Mouse (Mus musculus): ENCODE data around the gene Garnl3. TPM values are rescaled to one million over a fixed set of nuclear protein-coding genes. Genes with fewer than 3 reads are reported as not detected.

The Garnl3 gene
- total and polyA plus RNA-seq, 2 experiments from 2014 or later: 4.0 to 6.1 TPM

DNA sequence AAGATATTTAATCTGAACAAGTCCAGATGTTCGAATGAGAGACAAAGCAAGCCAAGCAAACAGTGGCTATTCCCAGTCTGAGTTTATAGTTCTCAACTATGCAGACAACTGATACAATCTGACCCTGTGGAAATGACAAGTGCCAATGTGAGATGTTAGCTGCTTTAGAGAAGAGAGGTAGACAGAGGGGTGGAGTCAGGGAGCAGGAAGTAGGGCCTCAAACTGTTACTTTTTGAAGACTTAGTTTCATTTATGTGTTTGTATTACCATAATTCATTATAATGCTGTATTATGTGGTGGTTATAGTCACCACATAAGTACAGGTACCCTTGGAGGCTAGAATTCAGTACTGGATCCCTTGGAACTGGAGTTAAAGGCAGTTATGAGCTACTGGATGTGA lies 96.2 kb downstream of the Garnl3 start:
- TF ChIP-seq EP300 (IDR thresholded peaks at IDR 0.05; ENCODE audit: low read depth) (no peak), CTCF (IDR thresholded peaks at IDR 0.05; ENCODE audit: low read depth) (no peak)

DNA sequence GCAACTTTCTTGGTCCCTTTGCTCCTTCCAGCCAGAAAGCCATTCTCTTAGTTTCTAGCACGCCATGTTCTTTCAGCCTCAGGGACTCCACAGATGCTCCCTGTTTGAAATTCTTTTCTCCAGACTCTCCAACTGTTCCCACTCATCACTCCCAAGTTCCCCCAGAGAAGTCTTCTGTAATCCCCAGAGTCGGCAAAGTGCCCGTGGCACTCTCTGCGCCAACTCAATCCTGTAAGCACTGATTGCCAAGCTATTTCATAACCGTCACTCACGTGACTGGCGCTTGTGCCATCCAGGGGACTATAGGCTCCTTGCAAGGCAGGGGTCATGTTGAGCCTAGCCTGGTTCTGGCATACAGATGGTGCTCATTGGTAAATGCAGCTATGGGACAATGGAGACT lies 98.2 kb downstream of the Garnl3 start:
- Histone ChIP-seq H3K27ac (ENCODE audit: low read depth) (no peak overlapping the region), H3K36me3 (replicated peaks; ENCODE audit: control insufficient read depth, insufficient read depth, low read length) (no peaks in the 10 kb centered on the region; the same call in 1 of the 2 replicates), H3K4me1 (ENCODE audit: control insufficient read depth, insufficient read depth) (no peaks in the 10 kb centered on the region), H3K4me3 (ENCODE audit: low read depth, low read length) (no peak overlapping the region), H3K9ac (replicated peaks; ENCODE audit: low read depth, low read length) (no peak overlapping the region), H3K27me3 (ENCODE audit: control insufficient read depth, insufficient read depth, low read length) (no peaks in the 10 kb centered on the region), H3K9me3 (replicated peaks; ENCODE audit: control insufficient read depth, low read length) (no peaks in the 10 kb centered on the region), H3K4me2 (ENCODE audit: low read depth, low read length) (no peak overlapping the region)
- no peak for ATAC-seq (ENCODE audit: insufficient read depth, low read depth)
- no peak for TF ChIP-seq EP300 (IDR thresholded peaks at IDR 0.05; ENCODE audit: low read depth)
- no peak for TF ChIP-seq CTCF (IDR thresholded peaks at IDR 0.05; ENCODE audit: low read depth)
- DNase-seq (ENCODE audit: low spot score): no peak
- 91% methylated on average over 7 of the region's 7 CpGs for WGBS

More for the DNA sequence above, 96.2 kb downstream of the Garnl3 start:
- Histone ChIP-seq H3K9ac (replicated peaks; ENCODE audit: low read depth, low read length) (no peak overlapping the region), H3K27me3 (ENCODE audit: control insufficient read depth, insufficient read depth, low read length) (no peaks in the 10 kb centered on the region), H3K9me3 (replicated peaks; ENCODE audit: control insufficient read depth, low read length) (no peaks in the 10 kb centered on the region), H3K4me3 (ENCODE audit: low read depth, low read length) (no peak overlapping the region), H3K4me1 (ENCODE audit: control insufficient read depth, insufficient read depth) (no peaks in the 10 kb centered on the region), H3K36me3 (replicated peaks; ENCODE audit: control insufficient read depth, insufficient read depth, low read length) (no peaks in the 10 kb centered on the region; the same call in 1 of the 2 replicates), H3K4me2 (ENCODE audit: low read depth, low read length) (no peak overlapping the region), H3K27ac (ENCODE audit: low read depth) (no peak overlapping the region; the same call in 1 of the 2 replicates)
- ATAC-seq (ENCODE audit: insufficient read depth, low read depth) (no peak), DNase-seq (ENCODE audit: low spot score) (no peak)
- 45% methylated on average over 1 of the region's 1 CpGs for WGBS

DNA sequence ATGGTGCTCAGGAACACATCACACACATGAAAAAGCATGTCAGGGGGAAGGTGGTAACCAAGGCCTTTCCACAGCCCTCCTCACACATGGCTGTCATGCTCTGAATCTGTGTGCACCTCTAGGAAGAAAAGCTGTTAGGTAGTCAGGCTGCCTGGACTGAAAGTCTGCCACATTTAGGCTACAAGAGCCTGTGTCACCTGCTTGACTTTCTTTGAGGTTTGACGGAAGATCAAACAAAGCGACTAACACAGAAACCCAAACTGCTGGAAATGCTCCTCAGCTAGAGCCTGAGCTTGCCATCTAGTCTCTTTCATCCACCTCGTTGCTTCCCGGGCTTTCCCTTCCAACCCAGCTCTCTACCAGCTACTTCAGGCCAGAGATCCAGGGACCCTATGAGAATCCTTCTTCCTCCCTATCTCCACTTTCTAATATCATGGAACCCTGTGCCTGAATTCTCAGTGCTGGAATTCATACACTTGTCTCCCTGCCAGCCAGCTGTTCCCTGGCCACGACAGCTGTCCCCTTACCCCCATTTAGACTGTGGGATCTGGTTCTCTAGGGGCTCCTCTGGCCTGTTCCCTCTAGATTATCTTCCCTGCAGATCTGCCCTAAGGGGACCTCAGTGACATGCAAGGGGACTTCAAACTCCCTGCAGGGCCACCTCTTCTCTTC lies 98.9 kb downstream of the Garnl3 start:
- ATAC-seq (ENCODE audit: insufficient read depth, low read depth): no peak
- TF ChIP-seq EP300 (IDR thresholded peaks at IDR 0.05; ENCODE audit: low read depth) (no peak), CTCF (IDR thresholded peaks at IDR 0.05; ENCODE audit: low read depth) (no peak)
- DNase-seq (ENCODE audit: low spot score): no peak
- Histone ChIP-seq H3K36me3 (replicated peaks; ENCODE audit: control insufficient read depth, insufficient read depth, low read length) (no peaks in the 10 kb centered on the region; the same call in 1 of the 2 replicates), H3K9ac (replicated peaks; ENCODE audit: low read depth, low read length) (no peak overlapping the region), H3K27ac (ENCODE audit: low read depth) (no peak overlapping the region; the same call in 1 of the 2 replicates), H3K9me3 (replicated peaks; ENCODE audit: control insufficient read depth, low read length) (no peaks in the 10 kb centered on the region), H3K4me1 (ENCODE audit: control insufficient read depth, insufficient read depth) (no peaks in the 10 kb centered on the region), H3K27me3 (ENCODE audit: control insufficient read depth, insufficient read depth, low read length) (no peaks in the 10 kb centered on the region), H3K4me2 (ENCODE audit: low read depth, low read length) (no peak overlapping the region; the same call in 1 of the 2 replicates), H3K4me3 (ENCODE audit: low read depth, low read length) (no peak overlapping the region)
- WGBS: 71% methylated on average over 5 of the region's 5 CpGs

- Histone ChIP-seq H3K4me2 (ENCODE audit: low read depth, low read length) (no peak overlapping the region), H3K36me3 (replicated peaks; ENCODE audit: control insufficient read depth, insufficient read depth, low read length) (no peaks in the 10 kb centered on the region), H3K9me3 (replicated peaks; ENCODE audit: control insufficient read depth, low read length) (no peaks in the 10 kb centered on the region), H3K4me1 (ENCODE audit: control insufficient read depth, insufficient read depth) (no peaks in the 10 kb centered on the region), H3K27me3 (ENCODE audit: control insufficient read depth, insufficient read depth, low read length) (no peaks in the 10 kb centered on the region), H3K4me3 (ENCODE audit: low read depth, low read length) (no peak overlapping the region), H3K27ac (ENCODE audit: low read depth) (no peak overlapping the region), H3K9ac (replicated peaks; ENCODE audit: low read depth, low read length) (no peak overlapping the region)
- TF ChIP-seq EP300 (IDR thresholded peaks at IDR 0.05; ENCODE audit: low read depth) (no peak), CTCF (IDR thresholded peaks at IDR 0.05; ENCODE audit: low read depth) (no peak)
- DNase-seq (ENCODE audit: low spot score) (peak; percentile 34), ATAC-seq (ENCODE audit: insufficient read depth, low read depth) (peak; percentile 64)
- 55% methylated on average over 4 of the region's 4 CpGs for WGBS
These were observed 106.4 kb downstream of the Garnl3 start for GRCm38 (mm10) chr2:33025040-33025439.

DNA sequence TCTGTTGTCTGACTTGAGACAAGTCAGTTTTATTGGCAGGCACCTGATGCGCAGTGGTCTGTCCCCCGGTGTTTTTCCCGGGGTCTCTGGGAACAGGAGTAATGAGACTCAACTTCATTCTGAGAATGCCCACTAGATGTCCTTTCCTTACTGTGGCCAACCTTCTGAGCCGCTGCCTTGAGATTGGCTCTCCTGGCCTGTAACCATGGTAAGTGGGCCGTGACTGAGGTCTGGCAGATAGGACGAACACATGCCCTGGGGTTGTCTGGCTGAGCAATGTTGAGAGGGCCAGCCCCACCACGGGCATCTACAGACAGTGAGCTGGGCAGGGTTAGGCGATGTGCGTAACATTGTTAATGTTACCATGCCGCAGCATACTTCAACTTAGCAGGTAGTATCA lies 106.9 kb downstream of the Garnl3 start:
- no peaks in the 10 kb centered on the region for H3K4me1 ChIP-seq (ENCODE audit: control insufficient read depth, insufficient read depth)
- peak; percentile 76 for ATAC-seq (ENCODE audit: insufficient read depth, low read depth)
- H3K27ac ChIP-seq (ENCODE audit: low read depth): no peak overlapping the region
- DNase-seq (ENCODE audit: low spot score): peak; percentile 21
- H3K4me2 ChIP-seq (ENCODE audit: low read depth, low read length): no peak overlapping the region
- TF ChIP-seq EP300 (IDR thresholded peaks at IDR 0.05; ENCODE audit: low read depth) (no peak), CTCF (IDR thresholded peaks at IDR 0.05; ENCODE audit: low read depth) (peak; percentile 49)
- WGBS: 59% methylated on average over 10 of the region's 10 CpGs
- no peaks in the 10 kb centered on the region for H3K9me3 ChIP-seq (replicated peaks; ENCODE audit: control insufficient read depth, low read length)
- no peak overlapping the region for H3K4me3 ChIP-seq (ENCODE audit: low read depth, low read length)
- H3K27me3 ChIP-seq (ENCODE audit: control insufficient read depth, insufficient read depth, low read length): no peaks in the 10 kb centered on the region
- H3K36me3 ChIP-seq (replicated peaks; ENCODE audit: control insufficient read depth, insufficient read depth, low read length): no peaks in the 10 kb centered on the region
- no peak overlapping the region for H3K9ac ChIP-seq (replicated peaks; ENCODE audit: low read depth, low read length)

DNA sequence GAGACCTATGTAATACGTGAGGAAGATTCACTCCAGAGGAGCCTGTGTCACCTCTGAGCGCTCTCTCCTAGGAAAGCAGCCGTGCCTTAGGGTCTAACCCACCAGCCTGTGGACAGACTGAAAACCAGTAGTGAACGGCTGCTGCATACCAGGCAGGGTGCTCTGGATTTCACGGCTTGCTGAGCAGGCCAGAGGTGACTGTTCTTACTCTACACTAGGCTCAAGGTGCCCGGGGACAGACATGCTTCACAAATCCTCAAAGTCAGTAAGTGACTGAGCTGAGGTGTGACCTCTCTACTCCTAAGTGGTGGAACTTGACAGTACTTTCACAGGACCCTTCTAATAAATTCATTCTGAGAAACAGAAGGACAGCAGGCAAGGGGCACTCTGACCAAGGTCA lies 108.6 kb downstream of the Garnl3 start:
- DNase-seq (ENCODE audit: low spot score) (no peak), ATAC-seq (ENCODE audit: insufficient read depth, low read depth) (no peak)
- H3K4me2 ChIP-seq (ENCODE audit: low read depth, low read length): no peak overlapping the region
- no peaks in the 10 kb centered on the region for H3K36me3 ChIP-seq (replicated peaks; ENCODE audit: control insufficient read depth, insufficient read depth, low read length)
- H3K27me3 ChIP-seq (ENCODE audit: control insufficient read depth, insufficient read depth, low read length): no peaks in the 10 kb centered on the region
- TF ChIP-seq CTCF (IDR thresholded peaks at IDR 0.05; ENCODE audit: low read depth) (no peak), EP300 (IDR thresholded peaks at IDR 0.05; ENCODE audit: low read depth) (no peak)
- 69% methylated on average over 6 of the region's 6 CpGs for WGBS
- no peak overlapping the region for H3K27ac ChIP-seq (ENCODE audit: low read depth)
- no peaks in the 10 kb centered on the region for H3K4me1 ChIP-seq (ENCODE audit: control insufficient read depth, insufficient read depth)
- no peak overlapping the region for H3K9ac ChIP-seq (replicated peaks; ENCODE audit: low read depth, low read length)
- H3K4me3 ChIP-seq (ENCODE audit: low read depth, low read length): no peak overlapping the region
- H3K9me3 ChIP-seq (replicated peaks; ENCODE audit: control insufficient read depth, low read length): no peaks in the 10 kb centered on the region
